Mouse (Mus musculus): ENCODE measurements around the gene Vmn1r34. TPM values are rescaled to one million over a fixed set of nuclear protein-coding genes. Genes with fewer than 3 reads are reported as not detected.
"Not testable (repeated sequence)": the region's sequence is repeated elsewhere in the genome, so short reads cannot be mapped to it uniquely, and the experiment has no call there.

Vmn1r34 gene
- polyA plus RNA-seq (2015; fragmentation: Nextera tagmentation; extraction: Ambion mirVana): not detected in 2 replicates

DNA sequence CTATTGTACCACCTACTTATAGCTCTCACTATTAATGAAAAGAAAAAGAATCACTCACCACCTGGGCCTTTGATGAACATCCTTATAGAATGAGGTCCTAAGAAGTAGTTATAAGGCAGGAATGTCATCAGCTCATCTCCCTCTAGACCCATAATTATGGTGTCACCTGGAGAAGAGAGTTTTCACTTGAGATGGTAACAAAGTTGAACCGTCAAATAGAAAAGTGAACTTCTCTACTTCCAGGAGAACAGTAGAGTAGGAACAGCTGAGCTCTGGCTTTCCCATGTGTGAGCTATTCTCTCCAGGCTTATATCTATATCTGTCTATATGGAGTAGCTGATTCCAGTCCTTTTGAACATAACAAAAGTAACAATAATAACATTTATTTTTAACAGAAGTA lies at the start of gene Vmn1r34:
Gene Vmn1r34 (minus strand): TSS at position 101 of the 400 bp plus-strand sequence.
- 95% methylated on average over 1 of the region's 1 CpGs for WGBS
- no peak for ATAC-seq (replicated peaks)
- Histone ChIP-seq H3K9ac (replicated peaks) (no peak within 1 kb of the TSS), H3K27ac (replicated peaks) (no peak within 1 kb of the TSS), H3K4me1 (no peaks in the 10 kb centered on the region), H3K9me3 (no peaks in the 10 kb centered on the region), H3K36me3 (no peaks in the 10 kb centered on the region), H3K27me3 (no peaks in the 10 kb centered on the region), H3K4me3 (no peak within 1 kb of the TSS), H3K4me2 (replicated peaks) (no peak within 1 kb of the TSS)

GRCm38 (mm10) chr6:66685806-66686205 lies 42.1 kb upstream of the Vmn1r34 start, which contains the start of gene Vmn1r35:
Vmn1r35 (minus strand) TSS chr6:66685906.
- no peaks in the 10 kb centered on the region for H3K9me3 ChIP-seq
- H3K36me3 ChIP-seq: no peaks in the 10 kb centered on the region
- H3K27ac ChIP-seq (replicated peaks): no peak within 1 kb of the TSS
- H3K4me2 ChIP-seq (replicated peaks): no peak within 1 kb of the TSS
- H3K4me1 ChIP-seq: no peaks in the 10 kb centered on the region
- WGBS: 90% methylated on average over 3 of the region's 3 CpGs
- H3K27me3 ChIP-seq: no peaks in the 10 kb centered on the region
- ATAC-seq (replicated peaks): no peak
- no peak within 1 kb of the TSS for H3K9ac ChIP-seq (replicated peaks)
- no peak within 1 kb of the TSS for H3K4me3 ChIP-seq

- not testable (repeated sequence) for ATAC-seq (replicated peaks); H3K9ac ChIP-seq (replicated peaks); H3K4me2 ChIP-seq (replicated peaks); H3K36me3 ChIP-seq; H3K4me1 ChIP-seq; H3K9me3 ChIP-seq; H3K27ac ChIP-seq (replicated peaks); H3K4me3 ChIP-seq; H3K27me3 ChIP-seq
These were observed 25.5 kb downstream of the Vmn1r34 start, which contains the start of gene Vmn1r33 for GRCm38 (mm10) chr6:66618182-66618581. Vmn1r33 (minus strand) TSS chr6:66618282.

- Histone ChIP-seq H3K4me3 (no peak overlapping the region), H3K9me3 (no peaks in the 10 kb centered on the region), H3K27me3 (no peaks in the 10 kb centered on the region), H3K4me1 (no peaks in the 10 kb centered on the region), H3K9ac (replicated peaks) (no peak overlapping the region), H3K4me2 (replicated peaks) (no peak overlapping the region), H3K36me3 (no peaks in the 10 kb centered on the region), H3K27ac (replicated peaks) (no peak overlapping the region)
- no peak for ATAC-seq (replicated peaks)
These were observed 47.9 kb downstream of the Vmn1r34 start for GRCm38 (mm10) chr6:66595804-66596203.

Other genes starting within 250 kb of the Vmn1r34 start
- gene Mad2l1, start 108.5 kb downstream of the Vmn1r34 start, polyA plus RNA-seq (2015; fragmentation: Nextera tagmentation; extraction: Ambion mirVana): 44.3 and 47.7 TPM in 2 replicates
- gene Vmn1r32, start 83.8 kb downstream of the Vmn1r34 start, polyA plus RNA-seq (2015; fragmentation: Nextera tagmentation; extraction: Ambion mirVana): 0.09 and 0.11 TPM in 2 replicates
- not detected in 2 replicates for gene Vmn1r33, start 25.6 kb downstream of the Vmn1r34 start, polyA plus RNA-seq (2015; fragmentation: Nextera tagmentation; extraction: Ambion mirVana)
- gene Vmn1r35, start 42.0 kb upstream of the Vmn1r34 start, polyA plus RNA-seq (2015; fragmentation: Nextera tagmentation; extraction: Ambion mirVana): not detected in 2 replicates
- not detected in 2 replicates for gene Vmn1r36, start 75.3 kb upstream of the Vmn1r34 start, polyA plus RNA-seq (2015; fragmentation: Nextera tagmentation; extraction: Ambion mirVana)
- gene Vmn1r37, start 85.5 kb upstream of the Vmn1r34 start, polyA plus RNA-seq (2015; fragmentation: Nextera tagmentation; extraction: Ambion mirVana): not detected in 2 replicates
- not detected in 2 replicates for gene Vmn1r38, start 138.7 kb upstream of the Vmn1r34 start, polyA plus RNA-seq (2015; fragmentation: Nextera tagmentation; extraction: Ambion mirVana)
- gene Vmn1r39, start 166.7 kb upstream of the Vmn1r34 start, polyA plus RNA-seq (2015; fragmentation: Nextera tagmentation; extraction: Ambion mirVana): not detected in 2 replicates

Measured in forebrain, embryonic 15.5 days (tissue).